Mouse (Mus musculus): ENCODE results near the gene Gm10100. TPM values are rescaled to one million over a fixed set of nuclear protein-coding genes. Genes with fewer than 3 reads are reported as not detected.
"Not testable (repeated sequence)": the region's sequence is repeated elsewhere in the genome, so short reads cannot be mapped to it uniquely, and the experiment has no call there.

Gene Gm10100
- total and polyA plus RNA-seq, 2 experiments, result not detected

DNA sequence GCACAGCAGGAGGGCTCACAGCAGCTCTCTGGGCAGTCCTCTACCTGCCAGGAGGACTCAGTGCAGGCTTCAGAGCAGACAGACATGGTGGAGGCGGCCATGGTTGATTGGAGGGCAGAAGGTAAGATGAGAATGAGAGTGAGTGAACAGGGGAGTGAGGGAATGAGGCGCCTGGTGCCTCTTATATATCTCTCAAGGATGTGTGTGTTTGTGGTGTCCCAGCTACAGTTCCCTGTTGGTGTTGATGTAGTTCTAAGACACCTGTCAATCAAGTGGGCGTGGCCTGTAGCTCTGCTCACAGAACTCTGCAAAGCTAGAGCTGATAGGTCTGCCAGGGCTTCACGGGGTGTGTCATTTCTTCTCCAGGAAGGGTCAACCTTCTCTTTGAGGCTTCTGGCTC is 29.2 kb upstream of the Gm10100 start, which contains the start of gene Gm9508:
Gene Gm9508 (minus strand): TSS at position 101 of the 400 bp plus-strand sequence.
- DNase-seq (ENCODE audit: extremely low read depth, low read depth, low spot score), result no peak
- TF ChIP-seq CTCF (IDR thresholded peaks at IDR 0.05; ENCODE audit: low read depth, low read length) (no peak), POLR2A (IDR thresholded peaks at IDR 0.05; ENCODE audit: extremely low read depth, insufficient read depth, low read length) (no peak)
- no peaks in the 10 kb centered on the region for H3K36me3 ChIP-seq (ENCODE audit: control insufficient read depth, insufficient read depth, low read length)
- no peak within 1 kb of the TSS for H3K4me3 ChIP-seq (ENCODE audit: insufficient read depth, low read depth, low read length)
- H3K79me2 ChIP-seq (ENCODE audit: control insufficient read depth, insufficient read depth, low read length), result no peaks in the 10 kb centered on the region
- no peak within 1 kb of the TSS for H3K27ac ChIP-seq (replicated peaks; ENCODE audit: insufficient read depth, low read depth, low read length)
- peaks cover 2% of the 10 kb centered on the region; the same call in 1 of the 2 replicates for H3K4me1 ChIP-seq (ENCODE audit: control insufficient read depth, insufficient read depth, low read length)
- H3K9ac ChIP-seq (ENCODE audit: low read depth, low read length), result no peak within 1 kb of the TSS
- H3K27me3 ChIP-seq (ENCODE audit: control insufficient read depth, insufficient read depth, low read length), result peaks cover 2% of the 10 kb centered on the region; the same call in 1 of the 2 replicates
- WGBS, result 48% methylated on average over 4 of the region's 4 CpGs

- Histone ChIP-seq H3K4me3 (ENCODE audit: insufficient read depth, low read depth, low read length) (no peak within 1 kb of the TSS), H3K27me3 (ENCODE audit: control insufficient read depth, insufficient read depth, low read length) (peaks cover 2% of the 10 kb centered on the region; the same call in 1 of the 2 replicates), H3K9ac (ENCODE audit: low read depth, low read length) (no peak within 1 kb of the TSS), H3K27ac (replicated peaks; ENCODE audit: insufficient read depth, low read depth, low read length) (no peak within 1 kb of the TSS), H3K4me1 (ENCODE audit: control insufficient read depth, insufficient read depth, low read length) (no peaks in the 10 kb centered on the region), H3K79me2 (ENCODE audit: control insufficient read depth, insufficient read depth, low read length) (no peaks in the 10 kb centered on the region), H3K36me3 (ENCODE audit: control insufficient read depth, insufficient read depth, low read length) (no peaks in the 10 kb centered on the region)
- no peak for DNase-seq (ENCODE audit: extremely low read depth, low read depth, low spot score)
- TF ChIP-seq CTCF (IDR thresholded peaks at IDR 0.05; ENCODE audit: low read depth, low read length) (no peak), POLR2A (IDR thresholded peaks at IDR 0.05; ENCODE audit: extremely low read depth, insufficient read depth, low read length) (no peak)
- 98% methylated on average over 1 of the region's 1 CpGs for WGBS
These were observed 20.0 kb upstream of the Gm10100 start, which contains the start of gene Gm10272 for GRCm38 (mm10) chr10:77706326-77706725. Gene Gm10272, plus strand, starts transcription at chr10:77706626.

DNA sequence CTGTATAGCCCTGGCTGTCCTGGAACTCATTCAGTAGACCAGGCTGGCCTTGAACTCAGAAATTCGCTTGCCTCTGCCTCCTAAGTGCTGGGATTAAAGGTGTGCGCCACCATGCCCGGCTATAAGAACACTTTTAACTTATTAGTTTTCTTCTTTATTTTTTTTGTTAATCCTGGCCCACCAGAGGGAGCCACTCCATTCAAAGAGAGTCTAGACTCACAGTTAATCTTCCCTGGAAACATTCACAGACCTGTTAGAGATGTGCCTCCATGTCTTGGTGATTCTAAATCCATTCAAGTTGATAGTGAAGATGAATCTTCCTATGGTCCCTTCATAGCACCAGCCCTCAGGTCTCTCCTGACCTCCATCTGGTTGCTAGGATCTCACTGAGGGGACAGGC is 16.5 kb upstream of the Gm10100 start:
- H3K27me3 ChIP-seq (ENCODE audit: control insufficient read depth, insufficient read depth, low read length), result no peaks in the 10 kb centered on the region
- no peaks in the 10 kb centered on the region for H3K36me3 ChIP-seq (ENCODE audit: control insufficient read depth, insufficient read depth, low read length)
- 87% methylated on average over 3 of the region's 3 CpGs for WGBS
- H3K79me2 ChIP-seq (ENCODE audit: control insufficient read depth, insufficient read depth, low read length), result no peaks in the 10 kb centered on the region
- no peak overlapping the region for H3K9ac ChIP-seq (ENCODE audit: low read depth, low read length)
- TF ChIP-seq CTCF (IDR thresholded peaks at IDR 0.05; ENCODE audit: low read depth, low read length), result no peak
- TF ChIP-seq POLR2A (IDR thresholded peaks at IDR 0.05; ENCODE audit: extremely low read depth, insufficient read depth, low read length), result no peak
- no peak overlapping the region for H3K4me3 ChIP-seq (ENCODE audit: insufficient read depth, low read depth, low read length)
- no peaks in the 10 kb centered on the region for H3K4me1 ChIP-seq (ENCODE audit: control insufficient read depth, insufficient read depth, low read length)
- DNase-seq (ENCODE audit: extremely low read depth, low read depth, low spot score), result no peak
- H3K27ac ChIP-seq (replicated peaks; ENCODE audit: insufficient read depth, low read depth, low read length), result no peak overlapping the region

- not testable (repeated sequence) for H3K27me3 ChIP-seq (ENCODE audit: control insufficient read depth, insufficient read depth, low read length); H3K4me1 ChIP-seq (ENCODE audit: control insufficient read depth, insufficient read depth, low read length); DNase-seq (ENCODE audit: extremely low read depth, low read depth, low spot score); H3K27ac ChIP-seq (replicated peaks; ENCODE audit: insufficient read depth, low read depth, low read length); H3K4me3 ChIP-seq (ENCODE audit: insufficient read depth, low read depth, low read length); H3K9ac ChIP-seq (ENCODE audit: low read depth, low read length); H3K36me3 ChIP-seq (ENCODE audit: control insufficient read depth, insufficient read depth, low read length); H3K79me2 ChIP-seq (ENCODE audit: control insufficient read depth, insufficient read depth, low read length)
These were observed 15.1 kb upstream of the Gm10100 start, which contains the start of gene Gm10024 for GRCm38 (mm10) chr10:77711157-77711556. Gene Gm10024, plus strand, starts transcription at chr10:77711457.

GRCm38 (mm10) chr10:77713734-77714133 is 12.6 kb upstream of the Gm10100 start:
- no peaks in the 10 kb centered on the region for H3K36me3 ChIP-seq (ENCODE audit: control insufficient read depth, insufficient read depth, low read length)
- TF ChIP-seq CTCF (IDR thresholded peaks at IDR 0.05; ENCODE audit: low read depth, low read length), result no peak
- no peak for TF ChIP-seq POLR2A (IDR thresholded peaks at IDR 0.05; ENCODE audit: extremely low read depth, insufficient read depth, low read length)
- H3K4me3 ChIP-seq (ENCODE audit: insufficient read depth, low read depth, low read length), result no peak overlapping the region
- no peak overlapping the region for H3K9ac ChIP-seq (ENCODE audit: low read depth, low read length)
- H3K79me2 ChIP-seq (ENCODE audit: control insufficient read depth, insufficient read depth, low read length), result no peaks in the 10 kb centered on the region
- DNase-seq (ENCODE audit: extremely low read depth, low read depth, low spot score), result no peak
- no peak overlapping the region for H3K27ac ChIP-seq (replicated peaks; ENCODE audit: insufficient read depth, low read depth, low read length)
- WGBS, result 74% methylated on average over 4 of the region's 4 CpGs
- no peaks in the 10 kb centered on the region for H3K4me1 ChIP-seq (ENCODE audit: control insufficient read depth, insufficient read depth, low read length)
- H3K27me3 ChIP-seq (ENCODE audit: control insufficient read depth, insufficient read depth, low read length), result no peaks in the 10 kb centered on the region

DNA sequence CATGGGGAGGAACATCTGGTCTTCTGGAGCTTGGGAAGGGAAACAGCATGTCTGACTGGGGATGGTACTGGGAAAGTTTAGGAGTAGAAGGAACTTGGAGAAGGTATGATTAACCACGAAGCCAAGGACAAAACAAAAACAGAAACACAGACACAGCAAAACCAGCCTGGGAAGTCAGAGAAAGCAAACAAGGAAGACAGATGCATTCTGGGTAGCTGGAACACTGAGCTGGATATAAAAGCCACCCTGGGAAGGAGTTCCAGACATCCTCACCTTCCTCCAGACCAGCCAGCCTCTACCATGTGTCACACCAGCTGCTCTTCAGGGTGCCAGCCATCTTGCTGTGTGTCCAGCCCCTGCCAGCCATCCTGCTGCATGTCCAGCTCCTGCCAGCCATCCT is 10.8 kb upstream of the Gm10100 start, which contains the start of gene Gm10142:
Gene Gm10142 (plus strand): TSS at position 301 of the 400 bp plus-strand sequence.
- Histone ChIP-seq H3K27me3 (ENCODE audit: control insufficient read depth, insufficient read depth, low read length) (no peaks in the 10 kb centered on the region), H3K4me1 (ENCODE audit: control insufficient read depth, insufficient read depth, low read length) (no peaks in the 10 kb centered on the region)
- WGBS, result 72% methylated on average over 1 of the region's 1 CpGs

DNA sequence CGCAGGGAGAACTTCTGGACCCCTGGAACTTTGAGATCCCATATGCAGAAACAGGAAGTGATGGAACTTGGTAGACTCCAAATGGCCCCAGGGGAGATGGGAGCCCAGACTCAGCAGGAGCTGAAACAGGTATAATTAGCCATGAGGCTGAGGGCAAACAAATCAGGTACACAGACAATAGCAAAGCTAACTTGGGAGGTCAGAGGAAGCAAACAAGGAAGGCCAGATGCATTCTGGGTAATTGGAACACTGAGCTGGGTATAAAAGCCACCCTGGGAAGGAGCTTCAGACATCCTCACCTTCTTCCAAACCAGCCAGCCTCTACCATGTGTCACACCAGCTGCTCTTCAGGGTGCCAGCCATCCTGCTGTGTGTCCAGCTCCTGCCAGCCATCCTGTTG is 6.0 kb upstream of the Gm10100 start, which contains the start of gene Krtap12-1:
Gene Krtap12-1 (plus strand): TSS at position 301 of the 400 bp plus-strand sequence.
- DNase-seq (ENCODE audit: extremely low read depth, low read depth, low spot score); H3K27ac ChIP-seq (replicated peaks; ENCODE audit: insufficient read depth, low read depth, low read length); H3K36me3 ChIP-seq (ENCODE audit: control insufficient read depth, insufficient read depth, low read length); H3K79me2 ChIP-seq (ENCODE audit: control insufficient read depth, insufficient read depth, low read length); H3K4me3 ChIP-seq (ENCODE audit: insufficient read depth, low read depth, low read length); H3K27me3 ChIP-seq (ENCODE audit: control insufficient read depth, insufficient read depth, low read length); H3K4me1 ChIP-seq (ENCODE audit: control insufficient read depth, insufficient read depth, low read length); H3K9ac ChIP-seq (ENCODE audit: low read depth, low read length): not testable (repeated sequence)
- 94% methylated on average over 1 of the region's 1 CpGs for WGBS

More for the DNA sequence above, 10.8 kb upstream of the Gm10100 start, which contains the start of gene Gm10142:
- Histone ChIP-seq H3K9ac (ENCODE audit: low read depth, low read length) (no peak within 1 kb of the TSS), H3K79me2 (ENCODE audit: control insufficient read depth, insufficient read depth, low read length) (no peaks in the 10 kb centered on the region), H3K27ac (replicated peaks; ENCODE audit: insufficient read depth, low read depth, low read length) (no peak within 1 kb of the TSS), H3K36me3 (ENCODE audit: control insufficient read depth, insufficient read depth, low read length) (no peaks in the 10 kb centered on the region), H3K4me3 (ENCODE audit: insufficient read depth, low read depth, low read length) (no peak within 1 kb of the TSS)
- TF ChIP-seq CTCF (IDR thresholded peaks at IDR 0.05; ENCODE audit: low read depth, low read length), result no peak
- TF ChIP-seq POLR2A (IDR thresholded peaks at IDR 0.05; ENCODE audit: extremely low read depth, insufficient read depth, low read length), result no peak
- DNase-seq (ENCODE audit: extremely low read depth, low read depth, low spot score), result no peak
